Mouse (Mus musculus) left cerebral cortex, postnatal 36 days (tissue): ENCODE data around the gene Zbed5. TPM values are rescaled to one million over a fixed set of nuclear protein-coding genes. Genes with fewer than 3 reads are reported as not detected.
"Not testable (repeated sequence)": the region's sequence is repeated elsewhere in the genome, so short reads cannot be mapped to it uniquely, and the experiment has no call there.

Experiments
- DNase-seq, 2 experiments: peaks; one replicate each; pipeline ENCODE4 v3.0.0; 2021 to 2022; ENCODE audit warnings: low spot score in 2 of 2, mixed read lengths in 1 of 2
- intact Hi-C: fragments of 180-260 bp; cut with DNase I; formaldehyde crosslinking; loops from one replicate; pipeline ENCODE4 v1.15.1; 2025
- total RNA-seq, 2 experiments: library from RNA; stranded (reverse); gene quantifications; 2 replicates each; pipeline ENCODE4 v1.2.3; 2021

The Zbed5 gene
- 1 to 10 TPM; 5.1 to 5.6 TPM for total RNA-seq

GRCm38 (mm10) chr5:129895198-129896088, at the start of gene Zbed5:
TSS of gene Zbed5 (plus strand) at chr5:129895723.
- peak; percentile 85 to 88 for DNase-seq
- intact Hi-C loops: no loop called here

GRCm38 (mm10) chr5:129846752-129847557, 48.6 kb upstream of the Zbed5 start, which contains the start of gene Sumf2:
TSS of gene Sumf2 (plus strand) at chr5:129846986.
- intact Hi-C loops: no loop called here
- peak; percentile 96 for DNase-seq

- intact Hi-C loops: no loop called here
- DNase-seq: no peak
Observed at GRCm38 (mm10) chr5:129847558-129847820, 48.0 kb upstream of the Zbed5 start.

- intact Hi-C loops: no loop called here
- no peak for DNase-seq
Observed at GRCm38 (mm10) chr5:129855163-129855562, 40.4 kb upstream of the Zbed5 start.

- intact Hi-C loops: no loop called here
- DNase-seq: no peak
Observed at GRCm38 (mm10) chr5:129856414-129856813, 39.1 kb upstream of the Zbed5 start.

GRCm38 (mm10) chr5:129862325-129862724, 33.2 kb upstream of the Zbed5 start:
- intact Hi-C loops: no loop called here
- DNase-seq: no peak

- peak; percentile 25 to 37 for DNase-seq
- intact Hi-C loops: no loop called here
Observed at GRCm38 (mm10) chr5:129864467-129864866, 31.1 kb upstream of the Zbed5 start.

GRCm38 (mm10) chr5:129865841-129866240, 29.7 kb upstream of the Zbed5 start:
- no peak for DNase-seq
- intact Hi-C loops: no loop called here

- intact Hi-C loops: no loop called here
- no peak for DNase-seq
Observed at GRCm38 (mm10) chr5:129869238-129869995, 26.1 kb upstream of the Zbed5 start.

- intact Hi-C loops: no loop called here
Observed at GRCm38 (mm10) chr5:129871238-129871637, 24.3 kb upstream of the Zbed5 start.

GRCm38 (mm10) chr5:129873942-129874341, 21.6 kb upstream of the Zbed5 start:
- DNase-seq: no peak
- intact Hi-C loops: no loop called here

More at GRCm38 (mm10) chr5:129871238-129871637, 24.3 kb upstream of the Zbed5 start:
- no peak for DNase-seq

GRCm38 (mm10) chr5:129875098-129875497, 20.4 kb upstream of the Zbed5 start:
- no peak for DNase-seq
- intact Hi-C loops: no loop called here

GRCm38 (mm10) chr5:129877731-129878455, 17.6 kb upstream of the Zbed5 start:
- intact Hi-C loops: no loop called here
- no peak for DNase-seq

- peak in 1 of 2 experiments; percentile 29 for DNase-seq
- intact Hi-C loops: no loop called here
Observed at GRCm38 (mm10) chr5:129878946-129879345, 16.6 kb upstream of the Zbed5 start.

GRCm38 (mm10) chr5:129879888-129880287, 15.6 kb upstream of the Zbed5 start:
- no peak for DNase-seq
- intact Hi-C loops: no loop called here

GRCm38 (mm10) chr5:129886271-129886670, 9.3 kb upstream of the Zbed5 start:
- no peak for DNase-seq
- intact Hi-C loops: no loop called here

GRCm38 (mm10) chr5:129886911-129887636, 8.4 kb upstream of the Zbed5 start, which contains the start of gene Chchd2:
TSS of gene Chchd2 (minus strand) at chr5:129887470.
- peak; percentile 91 to 93 for DNase-seq
- intact Hi-C loops: no loop called here

GRCm38 (mm10) chr5:129890390-129890789, 5.1 kb upstream of the Zbed5 start:
- DNase-seq, intact Hi-C loops: not testable (repeated sequence)

GRCm38 (mm10) chr5:129898449-129898848, 2.9 kb downstream of the Zbed5 start, which contains the start of gene Phkg1:
TSS of gene Phkg1 (minus strand) at chr5:129898549.
- no peak for DNase-seq
- intact Hi-C loops: no loop called here
